Mouse (Mus musculus): Measurements from ENCODE around the gene Foxa1. TPM values are rescaled to one million over a fixed set of nuclear protein-coding genes. Genes with fewer than 3 reads are reported as not detected.

The Foxa1 gene
- not detected for total RNA-seq (2021)
- long read RNA-seq, experiment 1, result 0 reads
- long read RNA-seq, experiment 2, result 0 reads

DNA sequence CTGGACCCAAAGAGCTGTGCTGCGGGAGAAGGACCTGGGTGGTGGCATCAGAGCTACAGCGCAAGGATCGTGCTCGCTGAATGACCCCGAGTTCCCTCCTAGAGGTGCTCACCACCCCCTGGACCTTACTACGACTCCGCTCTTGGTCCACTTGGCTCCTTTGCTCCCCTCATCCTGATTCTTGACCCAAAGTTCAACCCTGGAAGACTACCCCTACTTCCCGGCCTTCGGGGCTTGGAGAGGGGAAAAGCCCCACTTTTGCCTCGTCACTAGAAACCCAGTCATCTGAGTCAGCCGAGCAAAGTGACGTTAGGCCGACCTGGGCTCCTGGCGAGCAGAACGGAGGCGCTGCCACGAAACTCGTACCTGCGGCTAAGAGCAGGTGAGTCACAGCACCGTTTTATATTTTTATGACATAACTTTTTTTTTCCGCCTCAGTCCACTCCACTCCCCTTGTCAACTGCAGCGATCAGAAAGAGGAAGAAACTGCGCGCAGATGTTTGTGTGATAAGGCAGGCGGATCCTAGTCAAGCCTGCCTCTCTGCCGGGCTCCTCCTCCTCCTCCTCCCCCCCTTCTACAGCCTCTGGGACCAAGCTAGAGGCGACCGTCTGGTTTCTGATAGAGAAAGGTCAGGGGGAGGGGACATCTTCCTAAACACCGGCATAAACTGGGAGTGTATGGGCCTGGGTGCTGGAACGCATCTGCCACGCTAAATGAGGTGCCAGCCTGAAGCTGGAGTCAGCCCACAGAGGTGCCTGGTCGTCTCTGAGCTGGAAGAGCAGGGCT is at the start of gene Foxa1:
Foxa1 (minus strand) TSS at position 502 of the 787 bp plus-strand sequence.
- no peak for DNase-seq (ENCODE audit: low spot score)

DNA sequence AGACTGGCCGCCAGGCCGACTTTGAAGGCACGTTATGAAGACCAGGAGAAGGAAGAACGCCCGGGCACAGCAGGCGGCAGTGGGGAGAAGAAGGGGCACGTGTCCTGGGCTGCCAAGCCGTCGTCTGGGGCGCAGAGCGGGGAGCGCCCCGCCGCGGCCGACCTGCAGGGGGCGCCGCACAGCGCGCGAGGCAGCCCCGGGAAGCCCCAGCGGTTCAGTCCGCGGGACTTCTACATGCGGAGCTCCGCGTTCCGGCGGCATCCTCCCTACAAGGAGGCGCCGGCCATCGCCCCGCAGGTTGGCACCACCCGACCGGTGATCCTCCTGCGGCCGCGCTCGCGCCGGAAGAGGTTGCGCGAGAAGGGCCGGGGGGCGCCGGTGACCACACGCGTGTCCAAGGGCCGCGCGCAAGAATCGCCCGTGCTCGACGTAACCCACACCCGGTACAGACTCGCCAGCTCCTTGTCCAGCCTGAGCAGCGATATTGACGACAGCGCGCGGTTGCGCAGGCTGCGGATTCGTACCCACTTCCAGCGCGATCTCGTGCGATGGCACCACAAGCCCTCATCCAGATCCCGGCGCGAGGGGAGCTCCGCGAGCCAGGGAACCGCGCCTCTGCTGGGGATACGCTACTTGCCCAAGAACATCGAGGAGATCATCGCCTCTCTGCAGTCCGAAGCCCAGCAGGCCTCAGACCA is 29.4 kb upstream of the Foxa1 start:
- DNase-seq (ENCODE audit: low spot score), result no peak

DNA sequence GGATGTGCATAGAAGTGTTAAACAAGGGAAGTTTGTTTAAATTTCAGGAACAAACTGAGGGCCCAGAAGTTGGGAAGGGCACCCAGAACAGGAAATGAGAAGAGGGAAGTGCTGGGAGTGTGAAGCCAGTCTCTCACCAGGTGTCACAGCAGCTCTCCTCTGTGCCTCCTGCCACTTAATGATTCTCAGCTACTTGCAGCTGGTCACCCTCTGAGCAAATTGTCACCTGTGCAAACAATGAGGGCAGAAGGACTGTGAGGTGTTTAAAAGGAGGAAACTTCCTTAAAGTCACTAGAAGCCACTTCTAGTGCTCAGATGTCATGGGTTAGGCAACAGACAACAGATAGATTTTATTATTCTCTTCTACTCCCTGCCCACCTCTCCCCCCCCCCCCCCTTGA is 25.7 kb upstream of the Foxa1 start:
- no peak for DNase-seq (ENCODE audit: low spot score)

DNA sequence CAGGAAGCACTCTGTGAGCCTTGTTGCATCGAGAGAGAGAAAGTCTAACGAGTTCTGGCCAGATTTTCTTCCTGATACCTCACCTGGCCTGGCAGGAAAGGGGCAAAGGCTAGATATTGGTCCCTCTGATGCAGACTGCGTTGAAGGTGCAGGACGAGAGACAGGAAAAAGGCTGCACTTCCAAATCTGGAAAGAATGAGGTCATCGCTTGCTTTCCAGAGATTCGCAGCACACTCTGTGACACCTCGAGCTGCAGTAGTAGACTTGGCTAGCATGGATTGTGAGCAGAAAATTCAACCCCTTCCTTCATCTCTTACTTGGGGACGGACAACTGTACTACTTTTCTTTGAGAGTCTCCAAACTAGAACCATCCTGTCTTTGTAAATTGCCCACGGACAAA is 25.1 kb upstream of the Foxa1 start:
- no peak for DNase-seq (ENCODE audit: low spot score)

DNA sequence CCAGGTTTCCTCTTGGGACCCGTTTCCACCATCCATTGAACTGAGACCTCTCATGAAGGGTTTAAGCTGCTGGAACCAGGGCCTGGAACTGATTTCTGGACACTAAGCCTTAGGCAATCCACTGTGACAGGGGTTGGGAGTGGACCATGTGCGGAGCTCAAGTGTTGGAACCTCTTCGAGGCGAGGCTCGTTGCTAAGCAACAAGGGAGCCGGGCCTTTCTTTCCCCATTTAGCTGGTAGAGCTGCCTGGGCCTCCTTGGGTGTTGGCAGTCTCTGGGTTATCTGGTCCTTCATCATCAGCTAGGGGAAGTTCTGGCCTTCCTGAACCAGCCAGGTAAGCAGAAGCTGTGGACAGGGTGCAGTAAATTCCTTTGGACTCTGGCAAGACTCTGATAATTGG is 17.2 kb upstream of the Foxa1 start, which contains the start of gene Ttc6:
Ttc6 (plus strand) TSS at position 205 of the 400 bp plus-strand sequence.
- DNase-seq (ENCODE audit: low spot score), result no peak

DNA sequence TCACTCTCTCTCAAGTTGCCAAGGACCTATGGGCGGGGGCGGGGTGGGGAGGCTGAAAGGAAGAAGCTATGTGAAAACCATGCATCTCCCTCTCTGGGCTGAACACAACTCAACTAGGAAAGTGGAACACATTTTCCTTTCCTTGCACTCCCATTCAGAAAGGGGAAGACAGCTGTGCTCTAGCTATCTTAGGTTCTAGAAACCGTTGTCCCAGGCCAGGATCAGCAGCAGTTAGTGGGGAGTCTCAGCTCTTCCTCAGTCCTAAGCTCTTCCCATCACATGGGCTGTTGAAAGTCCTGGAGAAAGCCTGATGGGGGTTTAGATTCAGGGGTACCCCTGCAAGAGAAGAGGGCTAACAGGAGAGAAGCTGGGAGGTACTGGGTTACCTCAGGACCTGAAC is 7.4 kb upstream of the Foxa1 start:
- DNase-seq (ENCODE audit: low spot score), result no peak

DNA sequence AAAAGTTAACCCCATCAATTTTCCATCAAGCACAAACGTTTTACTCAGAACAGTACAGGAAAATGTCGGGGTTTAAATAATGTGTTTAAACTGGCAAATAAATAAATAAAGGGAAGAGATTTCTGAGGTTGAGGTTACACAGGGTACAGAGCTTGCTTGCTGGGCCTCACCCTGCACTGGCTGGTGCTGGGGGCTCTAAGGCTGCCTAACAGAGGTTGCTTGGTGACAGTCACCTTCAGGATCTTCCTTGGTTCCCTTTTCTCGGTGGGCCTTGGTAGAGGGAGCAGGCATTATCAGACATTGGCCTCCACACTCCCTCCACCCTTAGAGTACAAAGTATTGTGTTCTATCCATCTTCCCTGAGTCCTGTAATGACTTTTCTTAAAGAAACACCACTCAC is 5.6 kb upstream of the Foxa1 start:
- DNase-seq (ENCODE audit: low spot score), result no peak

DNA sequence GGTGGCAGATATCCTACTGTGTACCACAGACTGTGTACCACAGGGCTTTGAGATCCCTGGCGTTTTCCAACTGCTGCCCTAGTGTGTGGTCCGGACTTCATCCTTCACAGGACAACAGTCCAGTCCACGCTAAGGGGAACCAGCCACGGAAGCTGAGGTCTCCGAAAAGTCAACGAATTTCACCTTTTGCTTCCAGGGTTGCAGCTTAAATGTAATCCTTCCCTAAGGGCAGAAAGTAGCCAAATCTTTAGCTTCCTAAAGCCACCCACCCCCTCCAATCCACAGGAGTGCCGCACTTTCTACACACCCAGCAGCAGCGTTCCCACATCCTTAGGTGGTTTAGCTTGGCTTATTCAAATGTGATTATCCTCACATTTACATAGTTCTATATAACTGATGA is 4.2 kb upstream of the Foxa1 start:
- no peak for DNase-seq (ENCODE audit: low spot score)

DNA sequence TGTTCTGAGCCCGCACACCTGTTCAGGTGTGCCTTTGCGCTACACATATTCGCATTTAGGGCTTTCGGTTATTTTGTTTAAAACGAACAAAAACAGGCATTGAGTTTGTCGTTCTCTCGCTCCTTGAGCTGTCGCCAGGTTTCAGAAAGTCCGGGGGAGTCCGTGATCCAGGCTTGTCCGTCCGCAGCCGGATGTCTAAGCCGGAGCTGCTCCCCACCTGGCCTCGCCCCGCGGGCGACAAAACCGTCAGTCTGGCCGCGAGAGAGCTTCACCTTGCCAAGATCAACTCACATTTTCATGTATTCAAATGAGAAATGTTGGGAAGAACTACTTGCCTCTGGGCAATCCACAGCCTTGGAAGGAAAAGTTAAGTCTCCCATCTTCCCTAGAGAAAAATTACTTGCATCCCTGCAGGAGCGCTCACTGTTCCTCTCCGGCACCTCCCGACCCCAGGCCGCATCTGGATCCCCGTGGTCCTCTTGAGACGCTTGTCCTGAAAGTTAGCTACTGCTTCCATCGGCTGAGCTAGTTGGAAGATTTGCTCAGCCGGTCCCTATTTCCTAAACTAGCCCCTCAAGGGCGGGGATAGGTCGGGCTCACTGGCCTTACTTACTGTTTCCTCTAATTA is 3.6 kb upstream of the Foxa1 start:
- no peak for DNase-seq (ENCODE audit: low spot score)

DNA sequence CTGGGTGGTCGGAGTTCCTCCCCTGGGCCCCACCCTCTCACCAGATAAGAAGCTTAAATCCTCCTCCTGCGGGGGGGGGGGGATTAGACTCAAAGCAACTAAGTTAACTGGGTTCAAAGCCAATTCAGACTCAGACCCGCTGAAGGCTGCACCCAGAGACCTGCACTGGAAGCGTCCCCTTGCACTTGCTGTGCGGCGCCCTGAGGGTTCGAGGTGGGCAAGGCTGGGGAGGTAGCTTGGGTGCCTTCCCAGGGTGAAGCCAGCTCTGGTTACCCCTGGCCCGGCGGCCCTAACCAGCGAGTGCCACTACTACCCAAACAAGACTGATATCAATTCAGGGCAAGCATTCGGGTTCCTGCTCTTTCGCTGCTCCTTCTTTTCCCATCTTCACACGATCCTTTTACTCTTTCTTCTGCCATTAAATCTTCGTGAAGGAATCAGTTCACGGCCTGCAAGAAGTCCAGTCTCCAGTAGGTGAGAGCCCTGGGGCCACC is 3.0 kb upstream of the Foxa1 start:
- no peak for DNase-seq (ENCODE audit: low spot score)

DNA sequence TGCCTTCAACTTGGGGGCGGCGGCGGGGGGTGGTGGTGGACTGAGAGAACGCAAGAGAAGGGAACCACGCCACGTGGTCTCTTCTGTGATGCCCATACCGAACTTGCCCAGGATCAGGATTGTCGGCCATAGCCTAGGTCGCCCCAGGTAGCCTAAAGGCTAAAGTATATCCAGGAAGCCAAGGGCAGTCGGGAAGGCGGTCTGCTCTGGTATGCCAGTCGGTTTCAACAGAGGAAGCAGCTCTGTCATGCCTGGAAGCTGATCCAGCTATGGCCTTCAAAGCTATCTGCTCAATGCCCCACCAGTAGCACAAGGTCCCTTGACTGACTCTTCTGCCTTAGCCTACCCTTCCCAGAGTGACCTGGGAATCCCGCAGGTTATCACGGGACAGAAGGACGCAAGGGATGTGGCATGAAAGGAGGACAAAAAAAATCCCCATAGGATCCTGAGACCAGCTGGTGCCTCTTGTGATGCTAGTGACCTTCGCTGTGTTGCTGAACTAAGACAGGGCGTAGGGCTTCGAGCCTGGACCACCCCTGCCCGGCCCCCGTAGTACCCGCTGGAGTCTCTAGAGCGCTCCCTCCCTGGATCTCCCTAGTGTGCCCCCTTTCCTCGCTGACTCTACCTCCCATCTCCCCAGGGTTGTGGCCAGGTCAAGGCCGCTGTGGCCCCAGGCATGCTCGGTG is 2.4 kb upstream of the Foxa1 start:
- no peak for DNase-seq (ENCODE audit: low spot score)

DNA sequence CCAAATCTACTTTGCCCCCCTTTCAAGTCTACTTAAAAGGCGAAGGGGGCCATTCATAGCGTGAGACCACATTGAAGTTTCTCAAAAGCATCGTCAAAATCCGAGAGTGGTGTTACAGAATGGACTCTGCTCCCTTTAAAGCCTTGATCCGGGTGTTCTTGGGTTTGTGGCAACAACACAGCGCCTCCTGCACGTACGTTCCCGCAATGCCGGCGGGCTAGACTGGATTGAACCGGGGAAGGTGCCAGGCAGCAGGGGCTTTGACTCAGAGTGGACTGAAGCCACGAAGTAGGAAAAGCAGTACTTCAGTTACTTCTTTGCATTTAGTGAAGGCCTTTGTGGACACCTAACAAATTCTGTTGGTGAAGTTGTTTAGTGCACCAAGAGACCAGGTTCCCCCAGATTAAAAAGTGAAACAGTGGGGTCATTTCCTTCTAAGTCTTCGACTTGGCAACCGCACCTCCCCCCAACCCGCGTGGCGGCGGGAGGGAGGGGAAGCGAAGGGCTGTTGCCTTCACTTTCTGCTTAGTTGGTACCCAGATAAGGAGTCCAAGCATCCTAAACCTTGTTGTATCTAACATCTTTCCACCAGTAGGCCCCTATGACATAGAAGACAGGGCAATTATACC is 1.8 kb upstream of the Foxa1 start:
- no peak for DNase-seq (ENCODE audit: low spot score)

DNA sequence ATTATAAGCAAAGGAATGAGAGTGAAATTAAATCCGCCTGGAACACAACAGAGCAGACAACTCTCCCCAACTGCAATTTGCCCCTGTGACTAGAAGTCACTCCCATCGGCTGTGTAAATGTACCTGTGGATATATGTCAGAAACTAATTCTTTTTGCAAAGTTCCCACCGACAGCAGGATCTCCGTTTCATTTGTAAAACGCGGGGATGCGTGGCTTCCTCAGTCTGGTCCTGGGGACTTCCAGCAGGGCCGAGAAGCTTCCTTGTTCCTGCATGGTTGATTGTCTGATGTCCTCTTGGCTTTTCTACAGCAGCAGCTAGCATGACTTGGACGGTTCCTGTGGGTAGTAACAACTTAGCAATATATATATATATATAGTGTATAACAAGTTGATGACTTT is 1.2 kb upstream of the Foxa1 start:
- no peak for DNase-seq (ENCODE audit: low spot score)

DNA sequence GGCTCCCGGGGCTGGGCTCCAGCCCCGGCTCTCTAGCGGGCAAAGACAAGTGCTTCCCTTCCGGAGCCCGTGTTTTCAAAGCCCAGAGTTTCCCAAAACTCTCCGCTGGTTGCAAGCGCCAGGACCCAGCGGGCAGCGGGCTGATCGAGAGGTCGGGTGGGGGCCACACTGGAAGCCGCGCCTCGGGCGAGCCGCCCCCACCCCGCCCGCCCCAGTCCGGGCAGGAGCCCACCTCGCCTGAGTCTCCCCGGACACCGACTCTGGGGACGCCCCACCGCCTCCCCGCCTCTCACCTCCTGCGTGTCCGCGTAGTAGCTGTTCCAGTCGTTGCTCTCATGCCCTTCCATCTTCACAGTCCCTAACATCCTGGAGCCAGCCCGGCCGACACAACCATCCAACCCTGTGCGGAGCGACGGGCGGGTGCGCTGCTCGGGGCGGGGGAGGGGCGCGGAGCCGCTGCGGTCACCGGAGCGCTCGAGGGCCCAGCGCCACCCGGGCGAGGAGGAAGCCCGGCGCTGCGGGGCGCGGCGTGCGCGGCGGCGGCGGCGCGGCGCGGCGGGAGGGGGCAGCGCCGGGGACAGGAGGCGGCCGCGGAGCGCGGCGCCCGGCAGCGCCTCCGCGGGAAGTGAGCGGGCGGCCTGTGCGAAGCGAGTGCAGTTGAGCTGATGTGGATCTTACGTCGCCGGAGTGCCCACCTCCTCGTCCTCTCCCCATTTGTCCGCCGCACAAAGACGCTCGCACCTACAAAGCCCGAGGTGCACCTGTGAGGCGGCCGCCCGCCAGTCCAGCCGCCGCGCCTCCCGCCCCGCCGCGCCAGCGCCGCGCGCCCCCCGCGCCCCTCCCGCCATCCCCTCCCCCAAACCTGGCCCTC is 1.1 kb downstream of the Foxa1 start:
- DNase-seq (ENCODE audit: low spot score), result no peak

DNA sequence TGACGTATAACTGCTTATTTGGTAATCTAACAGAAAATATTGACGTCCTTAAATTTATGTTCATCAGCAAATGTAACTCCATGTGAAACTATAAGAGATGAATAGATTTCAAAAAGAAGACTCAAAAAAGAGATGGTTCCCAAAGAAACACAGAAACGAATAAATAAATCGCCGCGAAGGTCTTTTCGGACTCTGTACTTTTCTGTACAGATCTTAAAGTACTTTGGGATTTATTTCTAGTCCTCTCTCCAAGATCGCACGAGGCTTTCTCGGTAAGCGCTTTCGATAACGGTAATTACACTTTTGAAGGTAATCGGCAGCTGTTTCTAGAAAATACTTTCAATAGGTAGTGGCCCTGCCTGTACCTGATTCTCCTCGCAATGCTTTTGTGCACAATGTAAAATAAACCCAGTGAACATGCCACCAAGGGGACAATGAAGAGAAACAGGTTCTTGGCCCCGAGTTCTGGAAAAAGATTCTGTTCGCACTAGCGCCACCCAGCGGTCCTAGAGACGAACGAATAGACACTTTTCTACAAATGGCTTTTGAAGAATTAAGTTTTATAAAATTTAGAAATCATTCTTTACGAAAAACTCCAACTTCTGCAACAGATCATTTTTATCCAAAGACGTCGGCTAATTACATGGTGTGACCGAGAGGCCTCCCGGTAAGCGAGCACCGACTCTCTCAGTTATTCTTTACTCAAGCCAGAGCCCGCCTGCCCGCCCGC is 1.9 kb downstream of the Foxa1 start:
- peak; percentile 36 for DNase-seq (ENCODE audit: low spot score)

DNA sequence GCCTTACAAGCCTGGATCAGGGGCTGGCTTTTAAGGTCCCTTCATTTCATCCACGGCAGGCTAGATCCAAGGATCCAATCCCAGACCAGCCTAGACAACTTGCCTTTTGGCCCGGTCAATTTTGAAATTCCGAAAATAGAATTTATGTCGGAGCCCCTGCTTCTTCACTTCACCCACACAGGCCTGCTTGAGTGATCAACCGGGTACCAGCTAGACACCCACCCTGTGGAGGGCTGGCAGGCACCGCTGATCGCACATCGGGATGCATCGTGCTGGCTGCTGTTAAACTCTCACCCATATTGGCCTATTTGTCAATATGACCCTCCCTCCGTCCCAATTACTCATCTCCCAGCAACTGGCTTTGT is 3.1 kb downstream of the Foxa1 start:
- no peak for DNase-seq (ENCODE audit: low spot score)

DNA sequence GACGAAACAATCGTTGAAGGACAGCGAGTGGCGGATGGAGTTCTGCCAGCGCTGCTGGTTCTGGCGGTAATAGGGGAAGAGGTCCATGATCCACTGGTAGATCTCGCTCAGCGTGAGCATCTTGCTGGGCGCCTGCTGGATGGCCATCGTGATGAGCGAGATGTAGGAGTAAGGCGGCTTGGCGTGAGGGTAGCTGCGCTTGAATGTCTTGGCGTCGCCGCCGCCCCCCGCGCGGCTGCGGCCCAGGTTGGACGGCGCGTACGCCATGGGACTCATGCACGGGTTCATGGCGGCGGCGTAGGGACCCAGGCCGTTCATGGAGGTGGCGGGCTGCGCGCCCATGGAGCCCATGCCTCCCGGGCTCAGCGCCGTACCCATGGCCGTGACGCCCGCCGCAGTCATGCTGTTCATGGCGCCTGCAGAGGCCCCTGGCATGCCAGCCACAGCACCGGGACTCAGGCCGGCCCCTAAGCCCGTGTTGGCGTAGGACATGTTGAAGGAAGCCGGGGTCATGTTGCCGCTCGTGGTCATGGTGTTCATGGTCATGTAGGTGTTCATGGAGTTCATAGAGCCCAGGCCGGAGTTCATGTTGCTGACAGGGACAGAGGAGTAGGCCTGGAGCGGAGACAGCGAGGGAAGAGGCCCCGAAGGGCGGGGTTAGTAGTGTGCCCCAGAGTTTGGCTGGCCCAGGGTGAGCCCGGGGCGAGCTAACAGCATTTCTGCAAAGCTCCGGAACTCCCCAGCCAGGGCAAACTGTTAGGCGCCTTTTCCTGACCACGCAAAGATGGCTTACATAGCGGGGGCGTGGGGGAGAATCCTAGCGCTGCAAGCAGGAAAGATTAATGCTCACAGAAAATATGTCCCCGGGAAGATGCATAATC is 3.7 kb downstream of the Foxa1 start:
- no peak for DNase-seq (ENCODE audit: low spot score)

DNA sequence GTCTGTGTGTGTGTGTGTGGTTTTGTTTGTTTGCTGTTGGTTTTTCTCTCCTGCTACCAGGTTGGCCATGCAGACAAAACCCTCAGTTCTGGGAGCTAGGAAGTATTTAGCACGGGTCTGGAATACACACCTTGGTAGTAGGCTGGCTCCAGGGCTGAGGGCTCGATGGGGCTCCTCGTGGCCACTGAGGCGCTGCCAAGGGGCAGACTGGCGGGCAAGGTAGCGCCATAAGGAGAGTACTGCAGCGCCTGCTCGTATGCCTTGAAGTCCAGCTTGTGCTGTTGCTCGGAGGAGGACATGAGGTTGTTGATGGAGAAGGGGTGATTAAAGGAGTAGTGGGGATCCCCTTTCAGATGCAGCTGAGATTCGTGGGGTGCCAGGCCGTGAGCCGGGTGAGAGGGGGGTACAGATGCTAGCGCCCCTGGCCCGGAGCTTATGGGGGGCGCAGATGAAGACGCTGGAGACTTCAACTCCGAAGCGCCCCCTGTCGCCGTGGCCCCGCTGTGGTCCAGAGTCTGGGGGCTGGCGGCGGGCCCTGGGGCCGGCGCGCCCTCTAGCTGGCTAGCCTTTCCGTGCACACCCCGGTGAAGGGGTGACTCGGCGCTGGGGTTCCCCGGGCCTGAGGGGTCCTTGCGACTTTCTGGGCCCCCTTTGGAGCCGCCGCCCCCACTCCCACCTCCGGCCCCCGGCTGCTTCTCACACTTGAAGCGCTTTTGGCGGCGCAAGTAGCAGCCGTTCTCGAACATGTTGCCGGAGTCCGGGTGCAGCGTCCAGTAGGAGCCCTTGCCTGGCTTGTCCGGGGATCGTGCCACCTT is 4.6 kb downstream of the Foxa1 start:
- DNase-seq (ENCODE audit: low spot score), result no peak

All from gastrocnemius, adult 18-20 months (tissue).